12 mouse cellular contexts compared by ENCODE assay signal in the genomic region with DNA sequence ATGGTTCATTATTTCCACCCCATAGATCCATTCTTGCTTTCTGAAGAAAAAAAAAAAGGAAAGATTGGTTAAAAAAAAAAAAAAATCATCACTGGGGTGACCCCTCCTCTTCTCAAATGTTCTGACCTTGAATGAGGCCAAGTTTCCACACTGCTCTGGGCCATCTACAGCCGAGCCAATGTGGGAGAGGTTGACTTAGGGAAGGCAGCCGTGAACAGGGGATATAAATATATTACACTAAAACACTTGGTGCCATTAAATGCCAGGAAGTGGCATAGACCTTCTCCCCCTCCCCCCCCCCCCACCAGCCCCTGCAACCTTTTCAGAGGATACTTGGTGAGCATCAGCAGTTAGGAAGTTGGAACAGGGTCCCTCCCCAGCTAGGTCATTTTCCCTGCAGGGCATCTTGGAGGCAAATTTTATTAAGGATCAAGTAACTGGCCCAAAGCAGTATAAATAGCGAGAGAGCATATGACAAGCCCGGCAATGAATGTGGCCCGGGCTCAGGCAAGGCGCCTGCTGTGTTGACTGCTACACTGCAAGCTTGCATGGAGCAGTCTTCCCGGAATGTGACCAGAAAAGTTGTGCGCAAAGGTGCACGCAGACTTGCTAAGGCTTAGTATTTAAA.
A peak's percentile ranks its signal among the peaks of the same experiment; 100 is the strongest.
DNase-seq lines count a peak whose midpoint lies in the region; ATAC-seq and TF ChIP-seq lines count a peak whose summit lies in the region.
"Had no signal": no experiment of that assay in that cellular context is flagged by ENCODE, and none has a peak within 500 bp of the region (broad histone marks: within the 10 kb centered on the region; RNA-seq: fewer than 3 reads in every experiment).

No protein-coding gene starts in this region.

- no peak overlapping the region for H3K9ac ChIP-seq in embryonic facial prominence, embryonic 13.5 days
- no peak overlapping the region for H3K9ac ChIP-seq in limb, embryonic 14.5 days (ENCODE audit: low read depth, low read length, severe bottlenecking)
- H3K9ac ChIP-seq: hindbrain, embryonic 15.5 days; stomach, embryonic 15.5 days had no signal

- no peak for DNase-seq in embryonic facial prominence, embryonic 10.5 days (ENCODE audit: low spot score)
- peak; percentile 34 for DNase-seq in heart, adult 8-10 months (ENCODE audit: low spot score)
- peak; percentile 74 for DNase-seq in kidney, adult 11 months
- DNase-seq in limb, embryonic 14.5 days (ENCODE audit: low spot score) = peak; percentile 34
- no peak for DNase-seq in frontal cortex, postnatal 10 days (ENCODE audit: low spot score in 2 of 2)
- no peak for DNase-seq in B cell, adult 2 months
- no peak for DNase-seq in frontal cortex, postnatal 36 days (ENCODE audit: low spot score in 2 of 2)

- H3K4me2 ChIP-seq in embryonic facial prominence, embryonic 13.5 days = no peak overlapping the region
- H3K4me2 ChIP-seq in limb, embryonic 14.5 days (replicated peaks; ENCODE audit: low read depth, low read length, severe bottlenecking) = 0 out of 2 replicates have a peak overlapping the region, but pooled peaks have one; percentile 2
- H3K4me2 ChIP-seq: hindbrain, embryonic 15.5 days; stomach, embryonic 15.5 days had no signal

- no peak overlapping the region for H3K4me3 ChIP-seq in embryonic facial prominence, embryonic 13.5 days
- H3K4me3 ChIP-seq in embryonic facial prominence, embryonic 10.5 days = no peak overlapping the region
- no peak overlapping the region for H3K4me3 ChIP-seq in limb, embryonic 14.5 days (replicated peaks; ENCODE audit: low read length)
- H3K4me3 ChIP-seq: forebrain, embryonic 10.5 days; hindbrain, embryonic 15.5 days; stomach, embryonic 15.5 days had no signal

- H3K36me3 ChIP-seq in embryonic facial prominence, embryonic 13.5 days = no peaks in the 10 kb centered on the region
- H3K36me3 ChIP-seq in embryonic facial prominence, embryonic 10.5 days (replicated peaks) = no peaks in the 10 kb centered on the region
- H3K36me3 ChIP-seq in limb, embryonic 14.5 days (ENCODE audit: control insufficient read depth, insufficient read depth, low read length) = no peaks in the 10 kb centered on the region
- H3K36me3 ChIP-seq: forebrain, embryonic 10.5 days; hindbrain, embryonic 15.5 days; stomach, embryonic 15.5 days had no signal

- H3K27me3 ChIP-seq in embryonic facial prominence, embryonic 13.5 days = no peaks in the 10 kb centered on the region
- no peaks in the 10 kb centered on the region for H3K27me3 ChIP-seq in embryonic facial prominence, embryonic 10.5 days (replicated peaks; ENCODE audit: low read depth, poor library complexity, severe bottlenecking)
- H3K27me3 ChIP-seq in limb, embryonic 14.5 days (ENCODE audit: control insufficient read depth, insufficient read depth, low read length) = no peaks in the 10 kb centered on the region
- H3K27me3 ChIP-seq: hindbrain, embryonic 15.5 days; Patski; stomach, embryonic 15.5 days had no signal

- no peaks in the 10 kb centered on the region for H3K9me3 ChIP-seq in embryonic facial prominence, embryonic 13.5 days
- H3K9me3 ChIP-seq in embryonic facial prominence, embryonic 10.5 days = no peaks in the 10 kb centered on the region
- no peaks in the 10 kb centered on the region for H3K9me3 ChIP-seq in limb, embryonic 14.5 days (ENCODE audit: control insufficient read depth, low read length)
- H3K9me3 ChIP-seq: forebrain, embryonic 10.5 days; hindbrain, embryonic 15.5 days; stomach, embryonic 15.5 days had no signal

- 70% methylated on average over 9 of the region's 9 CpGs for WGBS in embryonic facial prominence, embryonic 13.5 days
- WGBS in embryonic facial prominence, embryonic 10.5 days = 81% methylated on average over 9 of the region's 9 CpGs
- 28% methylated on average over 9 of the region's 9 CpGs for WGBS in limb, embryonic 14.5 days

- ATAC-seq in embryonic facial prominence, embryonic 13.5 days (ENCODE audit: insufficient number of reproducible peaks, insufficient read depth, low FRiP score, low TSS enrichment, low read depth) = peak; percentile 71; the same call in 1 of the 2 replicates
- peak; percentile 68 for ATAC-seq in limb, embryonic 14.5 days (ENCODE audit: low FRiP score, low read depth)
- ATAC-seq: Patski had no signal

- no peak for TF ChIP-seq POLR2A in limb, embryonic 14.5 days (IDR thresholded peaks at IDR 0.05; ENCODE audit: borderline replicate concordance, extremely low read depth, insufficient read depth, insufficient read length)

- H3K27ac ChIP-seq in embryonic facial prominence, embryonic 13.5 days = no peak overlapping the region
- H3K27ac ChIP-seq in embryonic facial prominence, embryonic 10.5 days (replicated peaks) = no peak overlapping the region
- H3K27ac ChIP-seq in limb, embryonic 14.5 days (replicated peaks; ENCODE audit: low read depth, low read length) = no peak overlapping the region
- H3K27ac ChIP-seq: forebrain, embryonic 10.5 days; hindbrain, embryonic 15.5 days; stomach, embryonic 15.5 days had no signal

- peaks cover 5% of the 10 kb centered on the region; the same call in 1 of the 2 replicates for H3K4me1 ChIP-seq in embryonic facial prominence, embryonic 13.5 days
- H3K4me1 ChIP-seq in embryonic facial prominence, embryonic 10.5 days = no peaks in the 10 kb centered on the region
- peaks cover 3% of the 10 kb centered on the region for H3K4me1 ChIP-seq in limb, embryonic 14.5 days (ENCODE audit: control insufficient read depth, insufficient read depth, low read length)
- H3K4me1 ChIP-seq: hindbrain, embryonic 15.5 days; stomach, embryonic 15.5 days had no signal

Comparison
In these comparisons a context has a peak if more than half of its experiments do, and no peak if none do; other contexts are left out.
1. DNase-seq: peak in heart, adult 8-10 months (single experiment), kidney, adult 11 months (single experiment) and limb, embryonic 14.5 days (single experiment); none in embryonic facial prominence, embryonic 10.5 days (single experiment), frontal cortex, postnatal 10 days (0 of 2), B cell, adult 2 months (0 of 2) and frontal cortex, postnatal 36 days (0 of 2).